Mouse (Mus musculus): ENCODE data around the gene Hormad2. TPM values are rescaled to one million over a fixed set of nuclear protein-coding genes. Genes with fewer than 3 reads are reported as not detected.

Gene Hormad2
- polyA plus RNA-seq, 1 experiment from 2014 or later, result 0.22 TPM

DNA sequence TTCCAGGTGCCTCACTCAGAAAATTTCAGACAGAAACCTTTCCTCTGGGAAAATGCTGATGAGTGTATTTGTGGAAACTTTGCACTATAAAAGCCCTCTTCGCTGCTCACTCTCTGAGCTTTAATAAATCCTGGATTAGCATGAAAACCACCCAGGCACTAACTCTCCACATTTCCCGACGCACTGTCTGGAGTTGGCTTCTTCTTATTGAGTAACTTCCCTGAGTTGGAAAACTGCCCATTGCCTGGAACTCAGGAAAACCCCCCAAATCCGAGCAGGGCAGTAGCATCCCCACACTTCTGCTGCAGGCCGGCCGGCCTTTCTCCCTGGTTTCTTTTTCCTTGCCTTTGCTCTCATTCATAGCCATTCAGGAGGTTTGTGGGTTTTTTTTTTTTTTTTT is 118.0 kb downstream of the Hormad2 start:
- peaks cover 19% of the 10 kb centered on the region for H3K4me1 ChIP-seq
- H3K36me3 ChIP-seq, result no peaks in the 10 kb centered on the region
- no peak for DNase-seq (ENCODE audit: low spot score)
- no peaks in the 10 kb centered on the region for H3K9me3 ChIP-seq (replicated peaks)
- no peak overlapping the region for H3K27ac ChIP-seq (replicated peaks)
- peaks cover 37% of the 10 kb centered on the region for H3K27me3 ChIP-seq (ENCODE audit: low read depth, poor library complexity, severe bottlenecking)
- no peak overlapping the region for H3K4me3 ChIP-seq
- 50% methylated on average over 6 of the region's 6 CpGs for WGBS

- no peak overlapping the region for H3K4me3 ChIP-seq
- H3K27ac ChIP-seq (replicated peaks), result 0 out of 2 replicates have a peak overlapping the region, but pooled peaks have one; percentile 9
- no peaks in the 10 kb centered on the region for H3K36me3 ChIP-seq
- peaks cover 21% of the 10 kb centered on the region for H3K4me1 ChIP-seq
- H3K9me3 ChIP-seq (replicated peaks), result no peaks in the 10 kb centered on the region
- WGBS, result 58% methylated on average over 4 of the region's 4 CpGs
- DNase-seq (ENCODE audit: low spot score), result no peak
- H3K27me3 ChIP-seq (ENCODE audit: low read depth, poor library complexity, severe bottlenecking), result peaks cover 41% of the 10 kb centered on the region
Measured at GRCm38 (mm10) chr11:4320876-4321275, 120.0 kb downstream of the Hormad2 start.

DNA sequence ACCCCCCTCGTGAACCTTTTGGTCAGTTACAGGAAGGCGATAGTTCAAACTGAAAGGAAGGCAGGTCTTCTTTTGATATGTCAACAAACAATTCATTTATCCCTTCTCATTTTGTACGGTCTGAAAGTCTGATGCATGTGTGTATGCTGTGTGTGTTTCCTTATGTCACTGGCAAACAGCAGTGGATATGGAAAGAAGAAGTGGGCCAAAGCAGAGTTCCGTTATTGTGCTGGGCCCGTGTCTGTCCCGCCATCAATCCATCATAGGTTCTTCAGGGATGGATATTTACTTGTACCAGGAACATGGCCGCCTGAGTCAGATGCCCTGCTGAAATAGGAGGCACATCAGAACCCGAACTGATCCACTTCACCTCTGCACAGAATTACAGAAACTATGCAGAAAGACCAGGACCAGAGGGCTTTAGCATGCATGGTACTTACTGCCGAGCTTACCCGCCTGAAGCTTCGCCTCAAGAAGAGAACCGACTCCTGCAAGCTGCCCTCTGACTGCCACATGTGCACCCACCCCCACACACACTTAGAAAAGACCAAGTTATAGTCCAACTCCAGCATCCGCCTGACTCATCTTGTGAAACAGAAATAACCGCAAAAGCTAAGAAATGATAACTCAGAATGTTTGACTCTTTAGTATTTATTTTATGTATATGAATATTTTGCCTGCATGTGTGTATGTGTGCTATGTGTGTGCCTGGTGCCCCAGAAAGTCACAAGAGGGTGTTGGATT is 121.5 kb downstream of the Hormad2 start:
- DNase-seq (ENCODE audit: low spot score), result no peak
- Histone ChIP-seq H3K9me3 (replicated peaks) (no peaks in the 10 kb centered on the region), H3K4me1 (peaks cover 21% of the 10 kb centered on the region), H3K27ac (replicated peaks) (no peak overlapping the region), H3K36me3 (no peaks in the 10 kb centered on the region), H3K27me3 (ENCODE audit: low read depth, poor library complexity, severe bottlenecking) (peaks cover 54% of the 10 kb centered on the region), H3K4me3 (no peak overlapping the region)
- 92% methylated on average over 14 of the region's 14 CpGs for WGBS

DNA sequence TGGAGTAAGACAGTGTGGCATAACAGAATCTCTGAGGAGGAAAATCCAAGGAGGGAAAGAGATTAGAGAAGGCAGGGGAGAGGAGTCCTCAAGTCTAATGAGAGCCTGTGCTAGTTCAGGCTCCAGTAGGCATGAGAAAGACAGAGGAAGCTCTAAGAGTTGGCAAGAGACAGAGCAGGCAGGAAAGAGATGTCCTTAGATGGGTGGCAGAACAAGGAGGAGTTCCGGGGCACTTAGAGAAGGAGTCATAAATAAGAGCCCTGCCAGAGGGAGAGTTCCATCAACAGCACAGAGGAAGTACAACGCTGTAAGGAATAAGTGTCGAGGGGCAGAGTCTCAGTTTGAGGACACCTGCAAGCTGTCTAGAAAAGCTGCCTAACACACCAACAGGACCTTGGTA is 122.9 kb downstream of the Hormad2 start:
- Histone ChIP-seq H3K4me1 (peaks cover 16% of the 10 kb centered on the region), H3K27me3 (ENCODE audit: low read depth, poor library complexity, severe bottlenecking) (peaks cover 60% of the 10 kb centered on the region), H3K4me3 (no peak overlapping the region), H3K36me3 (no peaks in the 10 kb centered on the region), H3K9me3 (replicated peaks) (no peaks in the 10 kb centered on the region), H3K27ac (replicated peaks) (no peak overlapping the region)
- no peak for DNase-seq (ENCODE audit: low spot score)
- WGBS, result 85% methylated on average over 3 of the region's 3 CpGs

DNA sequence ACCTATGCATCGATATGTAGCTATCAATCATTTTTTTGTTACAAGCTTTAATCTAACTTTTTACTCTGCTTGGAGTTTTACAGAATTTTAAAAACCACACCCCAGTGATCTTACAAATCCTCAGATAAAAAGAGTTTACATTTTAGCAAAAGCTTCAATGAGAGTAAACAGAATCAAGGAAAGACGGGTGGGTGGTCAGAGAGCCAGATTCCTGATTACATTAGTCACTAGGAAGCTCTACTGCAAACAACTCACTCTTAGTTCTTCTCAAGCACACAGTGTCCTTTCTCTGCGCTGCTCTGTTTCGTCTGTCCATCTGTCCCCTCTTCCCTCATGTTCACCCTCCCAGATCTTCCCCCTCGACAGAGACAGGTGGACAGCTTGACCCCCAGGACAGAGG is 123.6 kb downstream of the Hormad2 start:
- Histone ChIP-seq H3K4me3 (no peak overlapping the region), H3K27me3 (ENCODE audit: low read depth, poor library complexity, severe bottlenecking) (peaks cover 62% of the 10 kb centered on the region), H3K27ac (replicated peaks) (no peak overlapping the region), H3K4me1 (peaks cover 12% of the 10 kb centered on the region), H3K36me3 (no peaks in the 10 kb centered on the region), H3K9me3 (replicated peaks) (no peaks in the 10 kb centered on the region)
- 65% methylated on average over 5 of the region's 5 CpGs for WGBS
- no peak for DNase-seq (ENCODE audit: low spot score)

GRCm38 (mm10) chr11:4312180-4312579 is 128.7 kb downstream of the Hormad2 start:
- 81% methylated on average over 4 of the region's 4 CpGs for WGBS
- Histone ChIP-seq H3K4me3 (no peak overlapping the region), H3K4me1 (peaks cover 18% of the 10 kb centered on the region), H3K36me3 (no peaks in the 10 kb centered on the region), H3K27ac (replicated peaks) (no peak overlapping the region), H3K9me3 (replicated peaks) (no peaks in the 10 kb centered on the region), H3K27me3 (ENCODE audit: low read depth, poor library complexity, severe bottlenecking) (peaks cover 77% of the 10 kb centered on the region)
- DNase-seq (ENCODE audit: low spot score), result no peak

- no peak for DNase-seq (ENCODE audit: low spot score)
- WGBS, result 86% methylated on average over 4 of the region's 4 CpGs
- Histone ChIP-seq H3K4me3 (no peak overlapping the region), H3K27me3 (ENCODE audit: low read depth, poor library complexity, severe bottlenecking) (peaks cover 87% of the 10 kb centered on the region), H3K36me3 (no peaks in the 10 kb centered on the region), H3K9me3 (replicated peaks) (no peaks in the 10 kb centered on the region), H3K27ac (replicated peaks) (no peak overlapping the region), H3K4me1 (peaks cover 18% of the 10 kb centered on the region)
Measured at GRCm38 (mm10) chr11:4310324-4310723, 130.6 kb downstream of the Hormad2 start.

GRCm38 (mm10) chr11:4309613-4310012 is 131.3 kb downstream of the Hormad2 start:
- H3K4me1 ChIP-seq, result peaks cover 18% of the 10 kb centered on the region
- no peaks in the 10 kb centered on the region for H3K9me3 ChIP-seq (replicated peaks)
- no peak overlapping the region for H3K27ac ChIP-seq (replicated peaks)
- WGBS, result 86% methylated on average over 4 of the region's 4 CpGs
- no peak overlapping the region for H3K4me3 ChIP-seq
- peaks cover 85% of the 10 kb centered on the region for H3K27me3 ChIP-seq (ENCODE audit: low read depth, poor library complexity, severe bottlenecking)
- no peaks in the 10 kb centered on the region for H3K36me3 ChIP-seq
- DNase-seq (ENCODE audit: low spot score), result no peak

DNA sequence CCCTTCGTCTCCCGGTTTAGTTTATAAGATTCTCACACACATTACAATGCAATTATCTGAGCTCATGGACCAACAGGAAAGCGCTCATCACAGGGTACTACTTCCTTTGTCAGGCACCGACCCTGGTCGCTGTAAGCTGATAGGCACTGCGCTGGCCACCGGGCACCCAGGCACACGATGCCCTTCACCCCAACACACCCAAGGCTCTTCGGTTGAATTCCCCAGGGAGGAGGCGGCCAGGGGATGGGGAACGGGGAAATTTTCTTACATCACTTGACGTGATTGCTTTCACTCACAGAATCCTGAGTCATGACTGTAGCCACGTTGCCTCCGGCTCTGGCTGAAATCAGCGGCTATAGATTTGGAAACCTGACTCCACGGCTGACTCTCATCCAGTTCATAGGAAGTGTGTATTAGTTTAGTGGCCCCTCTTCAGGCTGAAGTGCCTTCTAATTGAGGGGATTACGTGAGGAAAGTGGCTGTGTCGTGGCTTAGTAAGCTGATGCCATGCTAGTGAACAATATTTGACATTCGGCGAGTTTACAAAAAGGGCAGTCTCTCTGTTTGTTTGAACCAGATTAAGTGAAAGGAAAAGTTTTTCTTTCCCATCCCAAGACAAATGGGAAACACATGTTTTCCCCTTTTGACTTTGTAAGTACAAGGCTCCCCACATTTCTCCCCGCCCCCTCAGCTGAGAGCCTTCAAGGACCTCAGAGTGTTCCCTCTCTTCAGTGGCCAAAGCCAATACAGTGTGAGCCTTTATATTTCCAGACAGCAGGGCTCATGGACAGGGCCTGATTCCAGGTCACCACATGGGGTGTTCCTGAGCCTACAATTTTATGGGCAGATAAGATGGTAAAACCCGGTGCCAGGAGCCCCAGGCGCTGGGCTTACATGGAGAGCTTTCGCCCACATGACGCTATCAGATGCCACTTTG is 132.1 kb downstream of the Hormad2 start:
- H3K4me1 ChIP-seq, result peaks cover 18% of the 10 kb centered on the region
- H3K27me3 ChIP-seq (ENCODE audit: low read depth, poor library complexity, severe bottlenecking), result peaks cover 85% of the 10 kb centered on the region
- no peaks in the 10 kb centered on the region for H3K36me3 ChIP-seq
- peak overlapping the region; percentile 39 for H3K27ac ChIP-seq (replicated peaks)
- DNase-seq (ENCODE audit: low spot score), result peak; percentile 43
- H3K9me3 ChIP-seq (replicated peaks), result no peaks in the 10 kb centered on the region
- H3K4me3 ChIP-seq, result peak overlapping the region; percentile 21; the same call in 1 of the 2 replicates
- 47% methylated on average over 25 of the region's 25 CpGs for WGBS

DNA sequence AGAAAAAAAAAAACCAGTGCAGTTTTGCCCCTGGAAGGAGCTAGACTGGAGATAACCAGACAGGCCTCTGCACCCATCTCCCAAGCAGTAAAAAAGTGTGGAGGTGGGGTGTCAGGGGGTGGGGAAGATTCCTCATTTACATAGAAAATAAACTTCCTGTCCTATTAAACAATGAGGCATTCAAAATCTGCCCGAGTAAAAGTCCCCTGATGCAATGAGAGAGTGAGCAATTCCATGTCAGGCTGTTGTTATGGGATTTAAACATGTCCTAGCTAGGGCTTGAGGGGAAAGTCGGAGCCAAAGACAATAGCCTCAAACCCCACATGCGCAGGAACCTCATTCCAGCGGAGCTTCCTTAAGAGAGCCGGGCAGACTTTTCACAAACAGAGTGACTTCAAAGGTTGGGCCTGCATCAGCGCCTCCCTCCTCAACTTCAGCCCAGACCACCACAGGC is 132.8 kb downstream of the Hormad2 start:
- DNase-seq (ENCODE audit: low spot score), result no peak
- peak overlapping the region; percentile 39 for H3K27ac ChIP-seq (replicated peaks)
- H3K9me3 ChIP-seq (replicated peaks), result no peaks in the 10 kb centered on the region
- 10% methylated on average over 6 of the region's 6 CpGs for WGBS
- no peaks in the 10 kb centered on the region for H3K36me3 ChIP-seq
- H3K4me3 ChIP-seq, result peak overlapping the region; percentile 21; the same call in 1 of the 2 replicates
- peaks cover 19% of the 10 kb centered on the region for H3K4me1 ChIP-seq
- H3K27me3 ChIP-seq (ENCODE audit: low read depth, poor library complexity, severe bottlenecking), result peaks cover 86% of the 10 kb centered on the region

DNA sequence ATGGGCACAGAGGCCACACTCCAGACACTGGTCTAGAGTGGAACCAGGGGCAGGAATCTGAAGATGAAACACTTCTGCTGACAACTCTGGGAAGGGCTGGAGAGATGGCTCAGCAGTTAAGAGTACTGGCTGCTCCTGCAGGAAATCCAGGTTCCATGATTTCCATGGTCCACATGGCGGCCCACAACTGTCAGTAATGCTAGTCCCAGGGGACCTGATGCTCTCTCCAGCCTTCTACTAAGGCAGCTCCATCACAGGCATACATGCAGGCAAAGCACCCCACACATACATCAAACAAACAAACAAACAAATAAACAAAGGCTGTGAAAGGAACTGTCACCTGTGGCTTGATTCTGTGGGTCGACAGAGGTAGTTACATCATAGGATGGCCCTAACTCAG is 134.8 kb downstream of the Hormad2 start:
- no peaks in the 10 kb centered on the region for H3K9me3 ChIP-seq (replicated peaks)
- 66% methylated on average over 2 of the region's 2 CpGs for WGBS
- no peak for DNase-seq (ENCODE audit: low spot score)
- H3K4me1 ChIP-seq, result peaks cover 30% of the 10 kb centered on the region
- H3K27ac ChIP-seq (replicated peaks), result no peak overlapping the region
- H3K4me3 ChIP-seq, result no peak overlapping the region
- H3K27me3 ChIP-seq (ENCODE audit: low read depth, poor library complexity, severe bottlenecking), result peaks cover 86% of the 10 kb centered on the region
- H3K36me3 ChIP-seq, result no peaks in the 10 kb centered on the region

- DNase-seq (ENCODE audit: low spot score), result no peak
- H3K27me3 ChIP-seq (ENCODE audit: low read depth, poor library complexity, severe bottlenecking), result peaks cover 86% of the 10 kb centered on the region
- H3K27ac ChIP-seq (replicated peaks), result no peak overlapping the region
- peaks cover 30% of the 10 kb centered on the region for H3K4me1 ChIP-seq
- WGBS, result 83% methylated on average over 4 of the region's 4 CpGs
- H3K9me3 ChIP-seq (replicated peaks), result no peaks in the 10 kb centered on the region
- H3K36me3 ChIP-seq, result no peaks in the 10 kb centered on the region
- no peak overlapping the region for H3K4me3 ChIP-seq
Measured at GRCm38 (mm10) chr11:4305090-4305489, 135.8 kb downstream of the Hormad2 start.

GRCm38 (mm10) chr11:4304203-4304602 is 136.7 kb downstream of the Hormad2 start:
- no peak overlapping the region for H3K27ac ChIP-seq (replicated peaks)
- WGBS, result 78% methylated on average over 4 of the region's 4 CpGs
- no peaks in the 10 kb centered on the region for H3K36me3 ChIP-seq
- H3K4me3 ChIP-seq, result no peak overlapping the region
- H3K9me3 ChIP-seq (replicated peaks), result no peaks in the 10 kb centered on the region
- peaks cover 38% of the 10 kb centered on the region for H3K4me1 ChIP-seq
- DNase-seq (ENCODE audit: low spot score), result no peak
- H3K27me3 ChIP-seq (ENCODE audit: low read depth, poor library complexity, severe bottlenecking), result peaks cover 93% of the 10 kb centered on the region
